Mouse (Mus musculus) gonadal fat pad, adult 2 months (tissue): Measurements from ENCODE around the gene Gpr107. TPM values are rescaled to one million over a fixed set of nuclear protein-coding genes. Genes with fewer than 3 reads are reported as not detected.
"Not testable (repeated sequence)": the region's sequence is repeated elsewhere in the genome, so short reads cannot be mapped to it uniquely, and the experiment has no call there.

Experiments used
- DNase-seq: peaks from one replicate; pipeline ENCODE4 v3.0.0-alpha.2; 2012; ENCODE audit warnings: low read depth
- polyA plus RNA-seq: library from polyadenylated mRNA; depleted of rRNA; stranded (reverse); fragments of >200 nt; gene quantifications from 2 replicates; pipeline ENCODE4 v1.2.3, GENCODE M21; 2012

Gpr107 gene
- polyA plus RNA-seq, 1 experiment, result 35.0 TPM

- no peak for DNase-seq
Observed at GRCm38 (mm10) chr2:31156846-31157245, 4.7 kb downstream of the Gpr107 start.

GRCm38 (mm10) chr2:31160147-31160920 lies 8.2 kb downstream of the Gpr107 start:
- no peak for DNase-seq

GRCm38 (mm10) chr2:31161620-31162019 lies 9.5 kb downstream of the Gpr107 start:
- DNase-seq, result no peak

GRCm38 (mm10) chr2:31163361-31164118 lies 11.4 kb downstream of the Gpr107 start:
- DNase-seq, result no peak

- no peak for DNase-seq
Observed at GRCm38 (mm10) chr2:31164841-31165455, 12.8 kb downstream of the Gpr107 start.

- no peak for DNase-seq
Observed at GRCm38 (mm10) chr2:31165529-31165928, 13.4 kb downstream of the Gpr107 start.

- DNase-seq, result not testable (repeated sequence)
Observed at GRCm38 (mm10) chr2:31167571-31167970, 15.5 kb downstream of the Gpr107 start.

- no peak for DNase-seq
Observed at GRCm38 (mm10) chr2:31169001-31169400, 16.9 kb downstream of the Gpr107 start.

- DNase-seq, result no peak
Observed at GRCm38 (mm10) chr2:31170164-31170563, 18.0 kb downstream of the Gpr107 start.

GRCm38 (mm10) chr2:31172001-31172400 lies 19.9 kb downstream of the Gpr107 start:
- no peak for DNase-seq

- no peak for DNase-seq
Observed at GRCm38 (mm10) chr2:31172536-31172935, 20.4 kb downstream of the Gpr107 start.

- no peak for DNase-seq
Observed at GRCm38 (mm10) chr2:31173290-31173689, 21.2 kb downstream of the Gpr107 start.

GRCm38 (mm10) chr2:31178593-31178992 lies 26.5 kb downstream of the Gpr107 start:
- DNase-seq, result not testable (repeated sequence)

GRCm38 (mm10) chr2:31179471-31179870 lies 27.4 kb downstream of the Gpr107 start:
- no peak for DNase-seq

- no peak for DNase-seq
Observed at GRCm38 (mm10) chr2:31180081-31180551, 28.0 kb downstream of the Gpr107 start.

GRCm38 (mm10) chr2:31182786-31183330 lies 30.7 kb downstream of the Gpr107 start:
- DNase-seq, result no peak

- no peak for DNase-seq
Observed at GRCm38 (mm10) chr2:31183830-31184229, 31.7 kb downstream of the Gpr107 start.

- DNase-seq, result no peak
Observed at GRCm38 (mm10) chr2:31188691-31189090, 36.6 kb downstream of the Gpr107 start.

- DNase-seq, result no peak
Observed at GRCm38 (mm10) chr2:31189654-31190053, 37.5 kb downstream of the Gpr107 start.

GRCm38 (mm10) chr2:31191765-31192164 lies 39.6 kb downstream of the Gpr107 start:
- DNase-seq, result no peak

- no peak for DNase-seq
Observed at GRCm38 (mm10) chr2:31194356-31195021, 42.4 kb downstream of the Gpr107 start.

GRCm38 (mm10) chr2:31198621-31199020 lies 46.5 kb downstream of the Gpr107 start:
- DNase-seq, result no peak
